Mouse (Mus musculus): Measurements from ENCODE around the gene Cyp2j8. TPM values are rescaled to one million over a fixed set of nuclear protein-coding genes. Genes with fewer than 3 reads are reported as not detected.
"Not testable (repeated sequence)": the region's sequence is repeated elsewhere in the genome, so short reads cannot be mapped to it uniquely, and the experiment has no call there.

The Cyp2j8 gene
- polyA plus RNA-seq (2015; fragmentation: Nextera tagmentation; extraction: Ambion mirVana), result not detected in 2 replicates

DNA sequence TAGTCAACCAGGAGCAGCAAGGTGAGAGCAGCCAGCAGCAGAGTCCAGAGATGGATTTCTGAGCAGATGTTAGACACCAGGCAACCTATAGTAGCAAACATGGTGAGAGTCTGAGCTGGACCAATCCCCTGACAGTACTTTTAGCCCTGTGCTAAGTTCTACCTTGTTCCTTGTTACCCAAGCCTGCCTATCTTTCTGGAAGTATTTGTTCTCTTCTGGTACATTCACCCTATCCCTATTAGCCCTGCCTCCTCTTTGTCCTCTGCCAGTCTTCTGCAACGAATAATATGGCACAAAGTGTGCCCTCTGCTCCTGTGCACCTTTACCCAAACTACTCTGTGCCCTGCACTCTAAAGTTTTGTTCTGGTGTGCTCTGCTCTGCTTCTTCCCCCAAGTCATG is at the start of gene Cyp2j8:
Cyp2j8 (minus strand) TSS at position 101 of the 400 bp plus-strand sequence.
- Histone ChIP-seq H3K4me2 (no peak within 1 kb of the TSS), H3K4me1 (replicated peaks) (no peaks in the 10 kb centered on the region), H3K9me3 (no peaks in the 10 kb centered on the region), H3K36me3 (no peaks in the 10 kb centered on the region), H3K9ac (no peak within 1 kb of the TSS), H3K27me3 (no peaks in the 10 kb centered on the region), H3K4me3 (no peak within 1 kb of the TSS), H3K27ac (replicated peaks) (no peak within 1 kb of the TSS)
- WGBS, result 76% methylated on average over 1 of the region's 1 CpGs
- no peak for ATAC-seq (ENCODE audit: low read depth)

- Histone ChIP-seq H3K9me3 (no peaks in the 10 kb centered on the region), H3K9ac (peak within 1 kb of the TSS; percentile 82), H3K27me3 (no peaks in the 10 kb centered on the region), H3K27ac (replicated peaks) (peak within 1 kb of the TSS; percentile 61), H3K36me3 (no peaks in the 10 kb centered on the region), H3K4me3 (peak within 1 kb of the TSS; percentile 57), H3K4me2 (peak within 1 kb of the TSS; percentile 70), H3K4me1 (replicated peaks) (peaks cover 3% of the 10 kb centered on the region)
- 6% methylated on average over 16 of the region's 16 CpGs for WGBS
- peak; percentile 92 for ATAC-seq (ENCODE audit: low read depth)
Measured at GRCm38 (mm10) chr4:96553133-96553819, 46.1 kb upstream of the Cyp2j8 start, which contains the start of gene Cyp2j6. Gene Cyp2j6 (minus strand): TSS chr4:96553661.

GRCm38 (mm10) chr4:96551619-96552018 is 44.4 kb upstream of the Cyp2j8 start:
- Histone ChIP-seq H3K4me2 (peak overlapping the region; percentile 29), H3K27me3 (no peaks in the 10 kb centered on the region), H3K9me3 (no peaks in the 10 kb centered on the region), H3K4me1 (replicated peaks) (peaks cover 3% of the 10 kb centered on the region), H3K4me3 (peak overlapping the region; percentile 13), H3K36me3 (no peaks in the 10 kb centered on the region), H3K9ac (no peak overlapping the region), H3K27ac (replicated peaks) (no peak overlapping the region)
- ATAC-seq (ENCODE audit: low read depth), result no peak
- 93% methylated on average over 3 of the region's 3 CpGs for WGBS

DNA sequence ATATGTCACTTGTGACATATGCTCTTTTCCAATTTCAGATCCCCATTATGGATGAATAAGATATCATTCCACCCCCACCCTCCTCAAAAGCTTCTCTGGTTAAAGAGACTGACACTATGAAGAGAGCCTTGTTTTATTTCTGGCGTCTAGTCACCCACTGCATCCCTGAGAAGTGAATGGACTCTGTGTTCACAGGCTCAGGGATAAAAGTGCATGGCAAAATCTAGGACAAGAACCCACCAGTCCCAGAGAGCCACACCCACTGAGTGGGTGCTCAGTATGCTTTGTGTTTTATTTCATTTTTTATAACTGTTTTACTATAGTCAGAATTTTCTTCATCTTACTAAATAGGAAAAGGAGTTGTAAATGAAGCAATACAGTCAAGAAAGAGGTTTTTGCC is 38.8 kb upstream of the Cyp2j8 start:
- Histone ChIP-seq H3K4me1 (replicated peaks) (no peaks in the 10 kb centered on the region), H3K4me3 (no peak overlapping the region), H3K9me3 (no peaks in the 10 kb centered on the region), H3K27me3 (no peaks in the 10 kb centered on the region), H3K9ac (no peak overlapping the region), H3K36me3 (no peaks in the 10 kb centered on the region), H3K27ac (replicated peaks) (no peak overlapping the region), H3K4me2 (no peak overlapping the region)
- WGBS, result 63% methylated on average over 1 of the region's 1 CpGs
- ATAC-seq (ENCODE audit: low read depth), result no peak

DNA sequence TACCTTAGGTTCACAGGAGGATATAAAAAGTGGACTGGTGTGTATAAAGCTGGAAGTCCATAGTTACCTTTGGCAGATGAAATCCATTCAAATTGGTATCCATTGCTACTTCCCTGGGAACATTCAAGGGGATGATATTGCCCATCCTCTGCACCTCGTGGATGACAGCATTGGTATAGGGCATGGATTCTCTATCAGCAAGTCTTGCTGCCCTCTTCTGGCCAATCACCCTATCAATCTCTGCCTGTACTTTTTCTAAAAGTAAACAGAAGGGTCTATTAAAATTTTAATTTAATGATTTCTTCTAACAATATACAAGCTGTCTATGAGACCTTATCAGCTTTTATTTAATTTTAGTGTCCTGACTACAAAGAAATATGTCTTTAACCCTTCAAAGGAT is 18.6 kb upstream of the Cyp2j8 start:
- Histone ChIP-seq H3K9ac (no peak overlapping the region), H3K4me3 (no peak overlapping the region), H3K27me3 (no peaks in the 10 kb centered on the region), H3K4me2 (no peak overlapping the region), H3K27ac (replicated peaks) (no peak overlapping the region), H3K9me3 (no peaks in the 10 kb centered on the region), H3K4me1 (replicated peaks) (no peaks in the 10 kb centered on the region), H3K36me3 (peaks cover 5% of the 10 kb centered on the region; the same call in 1 of the 2 replicates)
- 35% methylated on average over 1 of the region's 1 CpGs for WGBS
- ATAC-seq (ENCODE audit: low read depth), result no peak

DNA sequence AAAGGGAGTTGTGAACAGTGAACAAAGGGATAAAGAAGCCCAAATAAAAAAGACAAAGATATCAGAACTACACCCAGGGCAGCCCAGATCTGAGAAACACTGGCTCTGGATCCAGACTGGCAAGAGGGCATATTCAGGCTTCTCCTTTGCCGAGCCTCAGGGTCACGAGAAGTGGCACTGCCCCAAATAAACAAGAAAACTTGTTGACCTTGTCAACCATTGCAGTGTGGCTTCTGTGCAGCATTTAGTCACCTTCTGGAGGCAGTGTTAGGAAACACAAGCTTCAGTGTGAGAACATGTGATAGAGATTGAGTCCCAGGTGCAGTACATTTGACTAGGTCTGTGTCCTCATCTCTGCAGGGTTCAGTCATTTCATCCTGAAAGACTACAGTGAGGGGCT is 15.1 kb upstream of the Cyp2j8 start:
- Histone ChIP-seq H3K9me3 (no peaks in the 10 kb centered on the region; the same call in 1 of the 2 replicates), H3K4me2 (no peak overlapping the region)
- WGBS, result 83% methylated on average over 2 of the region's 2 CpGs

GRCm38 (mm10) chr4:96510083-96510482 is 2.9 kb upstream of the Cyp2j8 start:
- no peaks in the 10 kb centered on the region for H3K36me3 ChIP-seq
- no peaks in the 10 kb centered on the region for H3K27me3 ChIP-seq
- WGBS, result 87% methylated on average over 3 of the region's 3 CpGs
- H3K4me1 ChIP-seq (replicated peaks), result no peaks in the 10 kb centered on the region
- H3K9me3 ChIP-seq, result no peaks in the 10 kb centered on the region
- H3K9ac ChIP-seq, result no peak overlapping the region
- H3K4me2 ChIP-seq, result no peak overlapping the region
- no peak for ATAC-seq (ENCODE audit: low read depth)
- no peak overlapping the region for H3K4me3 ChIP-seq
- H3K27ac ChIP-seq (replicated peaks), result no peak overlapping the region

More for the DNA sequence above, 15.1 kb upstream of the Cyp2j8 start:
- no peak overlapping the region for H3K4me3 ChIP-seq
- H3K27ac ChIP-seq (replicated peaks), result no peak overlapping the region
- no peak overlapping the region for H3K9ac ChIP-seq
- no peaks in the 10 kb centered on the region for H3K4me1 ChIP-seq (replicated peaks)
- no peaks in the 10 kb centered on the region for H3K36me3 ChIP-seq
- no peak for ATAC-seq (ENCODE audit: low read depth)
- no peaks in the 10 kb centered on the region for H3K27me3 ChIP-seq

GRCm38 (mm10) chr4:96463311-96464060 is 43.7 kb downstream of the Cyp2j8 start:
- not testable (repeated sequence) for ATAC-seq (ENCODE audit: low read depth); H3K4me1 ChIP-seq (replicated peaks); H3K4me3 ChIP-seq; H3K9ac ChIP-seq; H3K27me3 ChIP-seq; H3K9me3 ChIP-seq; H3K36me3 ChIP-seq; H3K4me2 ChIP-seq; H3K27ac ChIP-seq (replicated peaks)
- WGBS, result 86% methylated on average over 30 of the region's 30 CpGs

Other genes with a start within 250 kb of the Cyp2j8 start
- gene Cyp2j11, start 158.7 kb downstream of the Cyp2j8 start, polyA plus RNA-seq (2015; fragmentation: Nextera tagmentation; extraction: Ambion mirVana), result not detected in 2 replicates
- 7.1 and 7.7 TPM in 2 replicates for gene Cyp2j6, start 46.3 kb upstream of the Cyp2j8 start, polyA plus RNA-seq (2015; fragmentation: Nextera tagmentation; extraction: Ambion mirVana)
- 4.8 and 6.7 TPM in 2 replicates for gene Cyp2j9, start 84.2 kb upstream of the Cyp2j8 start, polyA plus RNA-seq (2015; fragmentation: Nextera tagmentation; extraction: Ambion mirVana)
- not detected in 2 replicates for gene Cyp2j5, start 156.8 kb upstream of the Cyp2j8 start, polyA plus RNA-seq (2015; fragmentation: Nextera tagmentation; extraction: Ambion mirVana)